Mouse (Mus musculus): ENCODE results near the gene Epor. TPM values are rescaled to one million over a fixed set of nuclear protein-coding genes. Genes with fewer than 3 reads are reported as not detected.

Epor gene
- total and polyA plus RNA-seq, 2 experiments from 2014 or later, result 0.89 to 2.3 TPM

DNA sequence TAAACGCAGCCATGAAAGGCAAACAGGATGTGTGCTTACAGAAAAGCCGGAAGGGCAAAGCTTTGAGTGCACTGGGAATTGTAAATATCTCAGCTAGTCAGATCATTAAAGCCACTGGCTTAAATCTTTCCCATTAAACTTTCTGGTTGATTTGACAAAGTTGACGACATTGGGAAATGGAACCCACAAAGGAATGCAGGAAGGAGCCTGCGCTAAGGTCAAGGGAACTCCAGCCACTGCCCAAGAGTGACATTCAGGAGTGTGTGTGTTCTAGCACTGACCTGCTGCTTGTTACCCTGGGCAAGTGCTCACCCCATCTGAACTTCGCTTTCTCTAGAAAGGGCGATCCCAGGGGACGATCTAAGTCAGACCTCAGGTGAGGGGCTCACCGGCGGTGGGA, 3.2 kb downstream of the Epor start:
- Histone ChIP-seq H3K9ac (replicated peaks; ENCODE audit: low read length) (no peak overlapping the region), H3K27me3 (ENCODE audit: insufficient read depth, low read length) (peaks cover 33% of the 10 kb centered on the region), H3K4me1 (ENCODE audit: insufficient read depth, low read length) (peaks cover 17% of the 10 kb centered on the region), H3K4me3 (ENCODE audit: low read length) (peak overlapping the region; percentile 6; the same call in 1 of the 2 replicates), H3K9me3 (ENCODE audit: low read length) (no peaks in the 10 kb centered on the region), H3K4me2 (ENCODE audit: low read depth, low read length) (no peak overlapping the region), H3K36me3 (ENCODE audit: insufficient read depth, low read length) (no peaks in the 10 kb centered on the region), H3K27ac (no peak overlapping the region)
- DNase-seq (ENCODE audit: low spot score) (no peak), ATAC-seq (no peak)
- TF ChIP-seq CTCF (IDR thresholded peaks at IDR 0.05; ENCODE audit: low read depth), result no peak
- WGBS, result 54% methylated on average over 9 of the region's 9 CpGs

DNA sequence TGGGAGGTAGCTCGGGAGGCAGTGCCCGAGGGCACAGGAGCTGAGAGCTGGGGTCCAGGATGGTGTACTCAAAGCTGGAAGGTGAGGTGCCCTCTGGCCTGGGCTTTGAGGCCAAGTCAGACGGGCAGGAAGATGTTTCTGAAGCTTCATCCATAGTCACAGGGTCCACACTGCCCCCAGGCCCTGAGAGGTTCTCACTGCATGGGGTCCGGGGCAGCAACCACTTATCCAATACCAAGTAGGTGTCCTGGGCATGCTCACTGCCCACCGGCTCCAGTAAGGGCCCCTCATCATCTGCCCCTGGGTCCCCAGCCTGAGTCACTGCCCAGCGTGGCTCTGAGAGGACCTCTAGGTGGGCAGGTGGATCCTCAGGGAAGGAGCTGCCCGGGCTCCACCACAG, 4.1 kb downstream of the Epor start:
- Histone ChIP-seq H3K9me3 (ENCODE audit: low read length) (no peaks in the 10 kb centered on the region), H3K36me3 (ENCODE audit: insufficient read depth, low read length) (no peaks in the 10 kb centered on the region), H3K4me3 (ENCODE audit: low read length) (no peak overlapping the region), H3K4me2 (ENCODE audit: low read depth, low read length) (no peak overlapping the region), H3K4me1 (ENCODE audit: insufficient read depth, low read length) (peaks cover 17% of the 10 kb centered on the region), H3K27me3 (ENCODE audit: insufficient read depth, low read length) (peaks cover 33% of the 10 kb centered on the region), H3K9ac (replicated peaks; ENCODE audit: low read length) (no peak overlapping the region), H3K27ac (no peak overlapping the region)
- DNase-seq (ENCODE audit: low spot score) (no peak), ATAC-seq (no peak)
- no peak for TF ChIP-seq CTCF (IDR thresholded peaks at IDR 0.05; ENCODE audit: low read depth)
- WGBS, result 90% methylated on average over 7 of the region's 7 CpGs

DNA sequence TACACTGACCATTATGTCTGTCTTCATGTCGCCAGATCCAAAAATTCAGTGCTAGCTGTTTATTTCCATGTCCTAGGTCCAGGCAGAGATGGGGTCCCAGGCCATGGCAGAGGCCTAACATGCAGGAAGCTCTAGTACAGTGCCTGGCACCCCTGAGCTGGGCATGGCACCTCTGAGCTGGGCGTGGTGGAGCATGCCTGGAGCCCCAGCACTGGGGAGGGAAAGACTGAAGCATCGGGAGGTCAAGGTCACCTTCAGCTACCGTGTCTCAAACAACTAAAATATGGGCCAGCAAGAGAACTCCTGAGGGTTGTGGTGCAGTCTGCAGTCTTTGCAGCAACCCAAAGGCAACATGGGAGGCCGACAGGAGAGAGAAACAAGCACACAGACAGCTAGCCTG, 4.9 kb downstream of the Epor start:
- no peak overlapping the region for H3K4me3 ChIP-seq (ENCODE audit: low read length)
- peaks cover 18% of the 10 kb centered on the region for H3K4me1 ChIP-seq (ENCODE audit: insufficient read depth, low read length)
- ATAC-seq, result no peak
- 82% methylated on average over 5 of the region's 5 CpGs for WGBS
- no peaks in the 10 kb centered on the region for H3K36me3 ChIP-seq (ENCODE audit: insufficient read depth, low read length)
- TF ChIP-seq CTCF (IDR thresholded peaks at IDR 0.05; ENCODE audit: low read depth), result no peak
- H3K9ac ChIP-seq (replicated peaks; ENCODE audit: low read length), result no peak overlapping the region
- no peak for DNase-seq (ENCODE audit: low spot score)
- H3K9me3 ChIP-seq (ENCODE audit: low read length), result no peaks in the 10 kb centered on the region
- H3K27ac ChIP-seq, result no peak overlapping the region
- no peak overlapping the region for H3K4me2 ChIP-seq (ENCODE audit: low read depth, low read length)
- peaks cover 33% of the 10 kb centered on the region for H3K27me3 ChIP-seq (ENCODE audit: insufficient read depth, low read length)

DNA sequence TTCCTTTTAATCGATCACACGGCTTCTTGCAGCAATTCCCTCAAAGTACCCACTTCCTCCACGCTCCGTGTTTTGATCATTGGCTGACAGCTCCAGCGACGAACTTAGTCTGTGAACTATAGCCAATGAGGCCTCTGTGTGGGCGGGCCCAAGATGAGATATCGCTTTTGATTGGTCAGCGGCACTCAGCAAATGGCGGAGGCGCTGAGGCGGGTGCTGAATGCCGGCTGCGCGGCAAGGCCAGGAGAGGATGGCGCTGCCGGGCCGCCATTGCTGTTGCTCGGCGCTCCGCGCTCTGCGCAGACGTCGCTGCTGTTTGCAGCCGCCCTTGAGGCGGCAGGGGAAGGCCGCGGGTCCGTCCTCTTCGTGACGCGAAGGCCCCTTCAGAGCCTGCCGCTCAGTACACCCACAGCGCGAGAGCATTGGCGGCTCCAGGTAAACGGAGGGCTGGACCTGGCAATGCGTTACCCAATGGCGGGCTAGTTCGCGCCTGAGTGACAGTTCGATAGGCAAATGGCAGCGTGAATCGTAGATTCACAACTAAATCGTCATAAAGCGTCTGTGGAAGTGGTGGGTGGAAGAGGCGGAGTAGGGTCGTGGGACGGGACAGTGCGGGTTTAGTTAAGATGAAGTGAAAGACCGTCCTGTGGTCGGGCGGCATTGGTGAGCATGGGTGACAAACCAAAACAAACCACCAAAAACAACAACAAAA, 7.6 kb downstream of the Epor start, which contains the start of gene Swsap1:
Gene Swsap1, plus strand, starts transcription at position 186 of the 712 bp plus-strand sequence.
- WGBS, result under 1% methylated on average over 54 of the region's 54 CpGs
- H3K27ac ChIP-seq, result peak within 1 kb of the TSS; percentile 97
- peak within 1 kb of the TSS; percentile 76 for H3K9ac ChIP-seq (replicated peaks; ENCODE audit: low read length)
- no peaks in the 10 kb centered on the region for H3K36me3 ChIP-seq (ENCODE audit: insufficient read depth, low read length)
- peaks cover 8% of the 10 kb centered on the region; the same call in 1 of the 2 replicates for H3K4me1 ChIP-seq (ENCODE audit: insufficient read depth, low read length)
- no peaks in the 10 kb centered on the region for H3K9me3 ChIP-seq (ENCODE audit: low read length)
- H3K4me2 ChIP-seq (ENCODE audit: low read depth, low read length), result peak within 1 kb of the TSS; percentile 64
- H3K27me3 ChIP-seq (ENCODE audit: insufficient read depth, low read length), result peaks cover 8% of the 10 kb centered on the region
- TF ChIP-seq CTCF (IDR thresholded peaks at IDR 0.05; ENCODE audit: low read depth), result no peak
- H3K4me3 ChIP-seq (ENCODE audit: low read length), result peak within 1 kb of the TSS; percentile 62
- DNase-seq (ENCODE audit: low spot score) (peak; percentile 98), ATAC-seq (peak; percentile 97)

DNA sequence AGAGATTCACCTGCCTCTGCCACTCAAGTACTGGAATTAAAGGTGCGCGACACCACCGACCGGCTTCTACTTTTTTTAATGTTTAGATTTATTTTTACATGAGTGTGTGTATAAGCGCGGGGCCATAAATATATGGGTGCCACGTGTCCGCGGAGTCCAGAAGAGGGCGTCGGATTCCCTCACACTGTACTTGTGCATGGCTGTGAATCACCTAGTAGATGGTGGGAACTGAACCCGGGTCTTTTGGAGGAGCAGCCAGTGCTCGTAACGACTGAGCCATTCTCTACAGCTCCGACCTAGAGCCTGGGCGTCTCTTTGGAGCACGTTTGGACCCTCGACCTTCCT, 8.1 kb downstream of the Epor start:
- H3K4me2 ChIP-seq (ENCODE audit: low read depth, low read length), result peak overlapping the region; percentile 64
- ATAC-seq, result peak; percentile 60
- H3K9ac ChIP-seq (replicated peaks; ENCODE audit: low read length), result peak overlapping the region; percentile 76
- peak; percentile 57 for TF ChIP-seq CTCF (IDR thresholded peaks at IDR 0.05; ENCODE audit: low read depth)
- peak overlapping the region; percentile 62 for H3K4me3 ChIP-seq (ENCODE audit: low read length)
- peaks cover 8% of the 10 kb centered on the region; the same call in 1 of the 2 replicates for H3K4me1 ChIP-seq (ENCODE audit: insufficient read depth, low read length)
- peak overlapping the region; percentile 97 for H3K27ac ChIP-seq
- H3K9me3 ChIP-seq (ENCODE audit: low read length), result no peaks in the 10 kb centered on the region
- WGBS, result 2% methylated on average over 18 of the region's 18 CpGs
- no peak for DNase-seq (ENCODE audit: low spot score)
- no peaks in the 10 kb centered on the region for H3K36me3 ChIP-seq (ENCODE audit: insufficient read depth, low read length)
- H3K27me3 ChIP-seq (ENCODE audit: insufficient read depth, low read length), result peaks cover 7% of the 10 kb centered on the region; the same call in 1 of the 2 replicates

DNA sequence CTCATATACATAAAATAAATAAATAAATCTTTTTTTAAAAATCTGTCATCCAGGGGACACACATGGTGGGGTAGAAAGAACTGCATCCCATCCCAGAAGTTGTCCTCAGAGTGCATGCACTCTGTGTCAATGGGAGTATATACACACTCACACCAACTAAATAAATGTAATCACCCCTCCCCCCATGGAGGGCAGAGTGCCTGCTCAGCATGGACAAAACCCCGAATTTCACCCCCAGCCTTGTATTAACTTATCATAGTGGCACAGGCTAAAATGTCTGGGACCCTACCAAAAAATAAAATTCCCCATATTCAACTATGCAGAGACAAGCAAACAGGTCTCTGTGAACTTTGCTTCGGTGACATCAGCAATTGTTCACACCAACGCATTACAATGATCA, 8.7 kb downstream of the Epor start:
- TF ChIP-seq CTCF (IDR thresholded peaks at IDR 0.05; ENCODE audit: low read depth), result no peak
- Histone ChIP-seq H3K27ac (no peak overlapping the region), H3K4me2 (ENCODE audit: low read depth, low read length) (peak overlapping the region; percentile 64; the same call in 1 of the 2 replicates), H3K4me1 (ENCODE audit: insufficient read depth, low read length) (peaks cover 8% of the 10 kb centered on the region; the same call in 1 of the 2 replicates), H3K27me3 (ENCODE audit: insufficient read depth, low read length) (peaks cover 4% of the 10 kb centered on the region; the same call in 1 of the 2 replicates), H3K9ac (replicated peaks; ENCODE audit: low read length) (no peak overlapping the region), H3K4me3 (ENCODE audit: low read length) (no peak overlapping the region), H3K36me3 (ENCODE audit: insufficient read depth, low read length) (no peaks in the 10 kb centered on the region), H3K9me3 (ENCODE audit: low read length) (no peaks in the 10 kb centered on the region)
- ATAC-seq (no peak), DNase-seq (ENCODE audit: low spot score) (no peak)
- WGBS, result 73% methylated on average over 3 of the region's 3 CpGs

DNA sequence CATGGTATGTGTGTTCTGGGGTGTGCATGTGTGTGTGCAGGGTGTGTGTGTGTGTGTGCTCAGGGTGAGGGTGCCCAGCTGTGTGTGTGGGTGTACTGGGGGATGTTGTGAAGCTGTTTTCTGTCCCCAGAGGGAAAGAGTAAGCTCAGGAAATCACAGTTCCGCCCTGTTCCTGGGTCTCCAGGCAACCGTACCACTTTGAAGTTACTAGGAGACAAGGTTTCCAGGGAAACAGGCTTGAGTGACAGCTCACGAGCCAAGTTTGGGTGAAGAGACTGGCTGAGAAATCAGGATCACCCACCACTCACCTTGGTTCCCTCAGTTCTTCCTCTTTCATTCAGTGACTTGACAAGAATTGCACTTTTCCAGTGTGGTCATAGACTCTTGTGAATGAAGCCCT, 9.7 kb downstream of the Epor start:
- TF ChIP-seq CTCF (IDR thresholded peaks at IDR 0.05; ENCODE audit: low read depth), result no peak
- DNase-seq (ENCODE audit: low spot score) (peak; percentile 82), ATAC-seq (no peak)
- peaks cover 8% of the 10 kb centered on the region; the same call in 1 of the 2 replicates for H3K4me1 ChIP-seq (ENCODE audit: insufficient read depth, low read length)
- H3K4me2 ChIP-seq (ENCODE audit: low read depth, low read length), result no peak overlapping the region
- H3K36me3 ChIP-seq (ENCODE audit: insufficient read depth, low read length), result no peaks in the 10 kb centered on the region
- H3K27me3 ChIP-seq (ENCODE audit: insufficient read depth, low read length), result no peaks in the 10 kb centered on the region
- no peak overlapping the region for H3K4me3 ChIP-seq (ENCODE audit: low read length)
- H3K27ac ChIP-seq, result peak overlapping the region; percentile 3; the same call in 1 of the 2 replicates
- WGBS, result 8% methylated on average over 3 of the region's 3 CpGs
- no peak overlapping the region for H3K9ac ChIP-seq (replicated peaks; ENCODE audit: low read length)
- no peaks in the 10 kb centered on the region for H3K9me3 ChIP-seq (ENCODE audit: low read length)
